15 mouse cellular contexts compared by ENCODE assay signal in the genomic region with DNA sequence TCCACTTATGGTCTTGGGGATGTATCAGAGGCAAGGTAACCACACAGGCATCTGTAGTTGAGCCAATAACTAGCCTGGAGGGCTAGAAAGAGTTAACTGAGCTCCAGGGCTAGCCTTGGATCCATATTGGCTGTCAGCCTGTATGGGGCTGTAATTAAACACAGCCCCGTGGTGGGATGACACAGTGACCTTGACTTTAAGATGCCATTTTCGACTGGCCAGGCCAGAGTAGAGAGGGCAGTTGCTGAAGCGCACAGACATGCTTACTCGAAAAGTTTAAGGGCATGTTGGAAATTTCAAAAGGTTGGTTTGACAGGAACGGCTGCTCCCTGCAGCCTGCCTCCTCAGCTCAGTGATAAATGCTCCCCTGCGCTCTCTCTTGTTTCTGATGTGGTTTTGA. TPM values are rescaled to one million over a fixed set of nuclear protein-coding genes. Genes with fewer than 3 reads are reported as not detected.
DNase-seq lines count a peak whose midpoint lies in the region; ATAC-seq and TF ChIP-seq lines count a peak whose summit lies in the region.
"Had no signal": no experiment of that assay in that cellular context is flagged by ENCODE, and none has a peak within 500 bp of the region (broad histone marks: within the 10 kb centered on the region; RNA-seq: fewer than 3 reads in every experiment).

No protein-coding gene starts in this region.

- H3K36me3 ChIP-seq in forebrain, embryonic 13.5 days (ENCODE audit: poor library complexity, severe bottlenecking): peaks cover 48% of the 10 kb centered on the region
- H3K36me3 ChIP-seq in forebrain, embryonic 10.5 days (replicated peaks): peaks cover 57% of the 10 kb centered on the region
- peaks cover 47% of the 10 kb centered on the region for H3K36me3 ChIP-seq in midbrain, embryonic 14.5 days (ENCODE audit: control insufficient read depth, insufficient read depth, low read length)
- H3K36me3 ChIP-seq in midbrain, embryonic 11.5 days (ENCODE audit: control insufficient read depth, insufficient read depth, low read length): peaks cover 8% of the 10 kb centered on the region; the same call in 1 of the 2 replicates
- peaks cover 27% of the 10 kb centered on the region for H3K36me3 ChIP-seq in limb, embryonic 15.5 days
- no peaks in the 10 kb centered on the region for H3K36me3 ChIP-seq in intestine, embryonic 16.5 days (ENCODE audit: control insufficient read depth, insufficient read depth, low read length)
- H3K36me3 ChIP-seq in intestine, postnatal 0 days (ENCODE audit: control insufficient read depth, insufficient read depth): no peaks in the 10 kb centered on the region

- 62% methylated on average over 6 of the region's 6 CpGs for whole genome bisulfite sequencing in forebrain, embryonic 13.5 days
- WGBS in forebrain, embryonic 10.5 days: 67% methylated on average over 6 of the region's 6 CpGs
- 62% methylated on average over 6 of the region's 6 CpGs for WGBS in midbrain, embryonic 14.5 days
- WGBS in midbrain, embryonic 11.5 days: 64% methylated on average over 6 of the region's 6 CpGs
- WGBS in limb, embryonic 15.5 days: 30% methylated on average over 6 of the region's 6 CpGs
- WGBS in intestine, embryonic 16.5 days: 47% methylated on average over 6 of the region's 6 CpGs
- WGBS in intestine, postnatal 0 days: 49% methylated on average over 6 of the region's 6 CpGs

- peak overlapping the region; percentile 77 for H3K27ac ChIP-seq in forebrain, embryonic 13.5 days
- H3K27ac ChIP-seq in forebrain, embryonic 10.5 days: no peak overlapping the region
- H3K27ac ChIP-seq in midbrain, embryonic 14.5 days (replicated peaks; ENCODE audit: low read depth, low read length): peak overlapping the region; percentile 50
- H3K27ac ChIP-seq in midbrain, embryonic 11.5 days (ENCODE audit: low read depth, low read length): no peak overlapping the region
- H3K27ac ChIP-seq in limb, embryonic 15.5 days: peak overlapping the region; percentile 6; the same call in 1 of the 2 replicates
- H3K27ac ChIP-seq in intestine, embryonic 16.5 days (ENCODE audit: low read length): no peak overlapping the region
- no peak overlapping the region for H3K27ac ChIP-seq in intestine, postnatal 0 days (ENCODE audit: low read depth, low read length)
- H3K27ac ChIP-seq: macrophage had no signal

- H3K9ac ChIP-seq in forebrain, embryonic 13.5 days: peak overlapping the region; percentile 58
- peak overlapping the region; percentile 26; the same call in 1 of the 2 replicates for H3K9ac ChIP-seq in midbrain, embryonic 14.5 days (replicated peaks; ENCODE audit: low read length)
- H3K9ac ChIP-seq in midbrain, embryonic 11.5 days (ENCODE audit: low read length): no peak overlapping the region
- H3K9ac ChIP-seq in limb, embryonic 15.5 days: no peak overlapping the region
- H3K9ac ChIP-seq in intestine, embryonic 16.5 days (ENCODE audit: low read depth, low read length): no peak overlapping the region
- no peak overlapping the region for H3K9ac ChIP-seq in intestine, postnatal 0 days (ENCODE audit: low read depth, low read length)

- no peaks in the 10 kb centered on the region for H3K27me3 ChIP-seq in forebrain, embryonic 13.5 days
- H3K27me3 ChIP-seq in forebrain, embryonic 10.5 days (ENCODE audit: poor library complexity, severe bottlenecking): peaks cover 45% of the 10 kb centered on the region
- no peaks in the 10 kb centered on the region for H3K27me3 ChIP-seq in midbrain, embryonic 14.5 days (ENCODE audit: control insufficient read depth, insufficient read depth, low read length)
- no peaks in the 10 kb centered on the region for H3K27me3 ChIP-seq in midbrain, embryonic 11.5 days (ENCODE audit: control insufficient read depth, insufficient read depth, low read length)
- no peaks in the 10 kb centered on the region for H3K27me3 ChIP-seq in limb, embryonic 15.5 days
- no peaks in the 10 kb centered on the region for H3K27me3 ChIP-seq in intestine, embryonic 16.5 days (replicated peaks; ENCODE audit: control insufficient read depth, insufficient read depth, low read length)
- H3K27me3 ChIP-seq in intestine, postnatal 0 days (replicated peaks; ENCODE audit: control insufficient read depth, insufficient read depth, low read length): no peaks in the 10 kb centered on the region

- peaks cover 81% of the 10 kb centered on the region for H3K4me1 ChIP-seq in forebrain, embryonic 13.5 days
- H3K4me1 ChIP-seq in forebrain, embryonic 10.5 days: peaks cover 70% of the 10 kb centered on the region
- H3K4me1 ChIP-seq in midbrain, embryonic 14.5 days (ENCODE audit: control insufficient read depth, insufficient read depth, low read length): peaks cover 65% of the 10 kb centered on the region
- H3K4me1 ChIP-seq in midbrain, embryonic 11.5 days (ENCODE audit: control insufficient read depth, insufficient read depth, low read length): peaks cover 21% of the 10 kb centered on the region
- H3K4me1 ChIP-seq in limb, embryonic 15.5 days: peaks cover 30% of the 10 kb centered on the region
- H3K4me1 ChIP-seq in intestine, embryonic 16.5 days (ENCODE audit: control insufficient read depth, insufficient read depth, low read length): peaks cover 13% of the 10 kb centered on the region
- H3K4me1 ChIP-seq in intestine, postnatal 0 days (replicated peaks; ENCODE audit: control insufficient read depth, insufficient read depth, low read length): no peaks in the 10 kb centered on the region

- H3K4me2 ChIP-seq in forebrain, embryonic 13.5 days: peak overlapping the region; percentile 95
- peak overlapping the region; percentile 99 for H3K4me2 ChIP-seq in midbrain, embryonic 14.5 days (ENCODE audit: low read length)
- H3K4me2 ChIP-seq in midbrain, embryonic 11.5 days: no peak overlapping the region
- H3K4me2 ChIP-seq in limb, embryonic 15.5 days: no peak overlapping the region
- H3K4me2 ChIP-seq in intestine, embryonic 16.5 days (ENCODE audit: low read depth, low read length): no peak overlapping the region
- no peak overlapping the region for H3K4me2 ChIP-seq in intestine, postnatal 0 days (replicated peaks; ENCODE audit: low read depth)

- no peak for DNase-seq in forebrain, embryonic 10.5 days (ENCODE audit: extremely low spot score, low spot score)
- no peak for DNase-seq in midbrain, embryonic 14.5 days
- DNase-seq in midbrain, embryonic 11.5 days (ENCODE audit: low spot score, missing footprints): no peak
- DNase-seq in ovary, postnatal 14 days (ENCODE audit: low spot score): no peak
- DNase-seq: cerebellum, postnatal 36 days; kidney, adult 11 months; layer of hippocampus, adult 9-11 months had no signal

- H3K4me3 ChIP-seq in forebrain, embryonic 13.5 days: peak overlapping the region; percentile 18
- no peak overlapping the region for H3K4me3 ChIP-seq in forebrain, embryonic 10.5 days
- no peak overlapping the region for H3K4me3 ChIP-seq in midbrain, embryonic 14.5 days (replicated peaks; ENCODE audit: low read depth, low read length)
- no peak overlapping the region for H3K4me3 ChIP-seq in midbrain, embryonic 11.5 days (ENCODE audit: low read depth, low read length)
- H3K4me3 ChIP-seq in limb, embryonic 15.5 days: no peak overlapping the region
- no peak overlapping the region for H3K4me3 ChIP-seq in intestine, embryonic 16.5 days (ENCODE audit: low read length)
- H3K4me3 ChIP-seq in intestine, postnatal 0 days (ENCODE audit: low read depth, low read length): no peak overlapping the region

- ATAC-seq in forebrain, embryonic 13.5 days: no peak
- ATAC-seq in midbrain, embryonic 14.5 days (ENCODE audit: low FRiP score, low TSS enrichment): no peak
- no peak for ATAC-seq in midbrain, embryonic 11.5 days (ENCODE audit: low FRiP score)
- no peak for ATAC-seq in limb, embryonic 15.5 days (ENCODE audit: insufficient number of reproducible peaks, low FRiP score, low TSS enrichment, low read depth)
- ATAC-seq in intestine, embryonic 16.5 days: no peak
- no peak for ATAC-seq in intestine, postnatal 0 days
- ATAC-seq: Patski had no signal

- no peak for TF ChIP-seq CTCF in intestine, postnatal 0 days (IDR thresholded peaks at IDR 0.05; ENCODE audit: low read depth)

- no peaks in the 10 kb centered on the region for H3K9me3 ChIP-seq in forebrain, embryonic 13.5 days (replicated peaks)
- H3K9me3 ChIP-seq in forebrain, embryonic 10.5 days: no peaks in the 10 kb centered on the region
- H3K9me3 ChIP-seq in midbrain, embryonic 14.5 days (ENCODE audit: control insufficient read depth, low read length): no peaks in the 10 kb centered on the region
- no peaks in the 10 kb centered on the region for H3K9me3 ChIP-seq in midbrain, embryonic 11.5 days (ENCODE audit: control insufficient read depth, low read length)
- no peaks in the 10 kb centered on the region for H3K9me3 ChIP-seq in limb, embryonic 15.5 days
- no peaks in the 10 kb centered on the region for H3K9me3 ChIP-seq in intestine, embryonic 16.5 days (ENCODE audit: control insufficient read depth, low read length)
- H3K9me3 ChIP-seq in intestine, postnatal 0 days (ENCODE audit: control insufficient read depth): no peaks in the 10 kb centered on the region

RNA-seq across cellular contexts. Expression of a gene that starts 8.1 kb away (rescaled TPM):
- polyA plus RNA-seq in forebrain, embryonic 13.5 days (2015; fragmentation: Nextera tagmentation; extraction: Ambion mirVana): 159 and 161 TPM in 2 replicates
- polyA plus RNA-seq in forebrain, embryonic 10.5 days (2016; fragmentation: Nextera tagmentation; extraction: Ambion mirVana): 37.6 and 44.1 TPM in 2 replicates
- polyA plus RNA-seq in midbrain, embryonic 14.5 days (2014; fragmentation: Nextera tagmentation; extraction: Ambion mirVana): 117 and 121 TPM in 2 replicates
- polyA plus RNA-seq in midbrain, embryonic 11.5 days (2014; fragmentation: Nextera tagmentation; extraction: Ambion mirVana): 42.5 and 44.1 TPM in 2 replicates
- 52.1 and 60.9 TPM in 2 replicates for polyA plus RNA-seq in limb, embryonic 15.5 days (2015; fragmentation: Nextera tagmentation; extraction: Ambion mirVana)
- 13.1 and 14.8 TPM in 2 replicates for polyA plus RNA-seq in intestine, embryonic 16.5 days (2015; fragmentation: Nextera tagmentation; extraction: Ambion mirVana)
- polyA plus RNA-seq in intestine, postnatal 0 days (2015; fragmentation: Nextera tagmentation; extraction: Ambion mirVana): 5.9 and 6.5 TPM in 2 replicates
- polyA plus RNA-seq: C2C12, Patski had no signal

RNA-seq across cellular contexts. Expression of a gene that starts 11.1 kb away (rescaled TPM):
- not detected in 2 replicates for polyA plus RNA-seq in forebrain, embryonic 13.5 days (2015; fragmentation: Nextera tagmentation; extraction: Ambion mirVana)
- not detected in 2 replicates for polyA plus RNA-seq in forebrain, embryonic 10.5 days (2016; fragmentation: Nextera tagmentation; extraction: Ambion mirVana)
- 0.40 TPM in 1 of 2 replicates, not detected in the other for polyA plus RNA-seq in midbrain, embryonic 14.5 days (2014; fragmentation: Nextera tagmentation; extraction: Ambion mirVana)
- polyA plus RNA-seq in midbrain, embryonic 11.5 days (2014; fragmentation: Nextera tagmentation; extraction: Ambion mirVana): not detected in 2 replicates
- 0.20 TPM in 1 of 2 replicates, not detected in the other for polyA plus RNA-seq in limb, embryonic 15.5 days (2015; fragmentation: Nextera tagmentation; extraction: Ambion mirVana)
- not detected in 2 replicates for polyA plus RNA-seq in intestine, embryonic 16.5 days (2015; fragmentation: Nextera tagmentation; extraction: Ambion mirVana)
- polyA plus RNA-seq in intestine, postnatal 0 days (2015; fragmentation: Nextera tagmentation; extraction: Ambion mirVana): not detected in 2 replicates
- polyA plus RNA-seq: C2C12; liver, adult 2 months; macrophage; Patski had no signal

Comparison
In these comparisons a context has a peak if more than half of its experiments do, and no peak if none do; other contexts are left out.
1. H3K27ac ChIP-seq: peak in forebrain, embryonic 13.5 days (single experiment), midbrain, embryonic 14.5 days (single experiment) and limb, embryonic 15.5 days (single experiment); none in forebrain, embryonic 10.5 days (single experiment), midbrain, embryonic 11.5 days (single experiment), intestine, embryonic 16.5 days (single experiment) and intestine, postnatal 0 days (single experiment).
2. H3K4me2 ChIP-seq: peak in forebrain, embryonic 13.5 days (single experiment) and midbrain, embryonic 14.5 days (single experiment); none in midbrain, embryonic 11.5 days (single experiment), limb, embryonic 15.5 days (single experiment), intestine, embryonic 16.5 days (single experiment) and intestine, postnatal 0 days (single experiment).
3. H3K9ac ChIP-seq: peak in forebrain, embryonic 13.5 days (single experiment) and midbrain, embryonic 14.5 days (single experiment); none in midbrain, embryonic 11.5 days (single experiment), limb, embryonic 15.5 days (single experiment), intestine, embryonic 16.5 days (single experiment) and intestine, postnatal 0 days (single experiment).